Mouse (Mus musculus) midbrain, embryonic 15.5 days (tissue): Measurements from ENCODE around the gene Kif21a. TPM values are rescaled to one million over a fixed set of nuclear protein-coding genes. Genes with fewer than 3 reads are reported as not detected.

ENCODE experiments used
- polyA plus RNA-seq: library from polyadenylated mRNA; unstranded; fragments of >200 nt; fragmentation: Nextera tagmentation; extraction: Ambion mirVana; gene quantifications from 2 replicates; pipeline ENCODE4 v1.2.1, GENCODE M21; 2015

The Kif21a gene
- polyA plus RNA-seq, 1 experiment from 2014 or later = 50.9 TPM

Other genes with a start within 250 kb of the Kif21a start
- gene Abcd2, start 141.9 kb upstream of the Kif21a start, polyA plus RNA-seq = 8.2 and 9.9 TPM in 2 replicates
- gene CN725425, start 149.5 kb upstream of the Kif21a start, polyA plus RNA-seq = not detected in 2 replicates